Mouse (Mus musculus) heart, adult 2 months (tissue): ENCODE measurements around the gene Nde1.

Experiments used
- CTCF ChIP-seq: fragments of 200-600 bp; IDR thresholded peaks from 2 replicates; pipeline ENCODE4 v1.8.1; 2022; ENCODE audit warnings: antibody characterized with exemption, mild to moderate bottlenecking, moderate library complexity
- EP300 ChIP-seq: fragments of 200-500 bp; IDR thresholded peaks from 2 replicates; pipeline ENCODE4 v1.6.1; 2011; ENCODE audit warnings: low read depth, low read length, control low read depth; ENCODE audit not compliant: insufficient read depth
- POLR2A ChIP-seq: fragments of 200-500 bp; IDR thresholded peaks from 2 replicates; pipeline ENCODE4 v1.6.1; 2011; ENCODE audit warnings: mild to moderate bottlenecking, low read depth, low read length, control low read depth; ENCODE audit not compliant: insufficient read depth

DNA sequence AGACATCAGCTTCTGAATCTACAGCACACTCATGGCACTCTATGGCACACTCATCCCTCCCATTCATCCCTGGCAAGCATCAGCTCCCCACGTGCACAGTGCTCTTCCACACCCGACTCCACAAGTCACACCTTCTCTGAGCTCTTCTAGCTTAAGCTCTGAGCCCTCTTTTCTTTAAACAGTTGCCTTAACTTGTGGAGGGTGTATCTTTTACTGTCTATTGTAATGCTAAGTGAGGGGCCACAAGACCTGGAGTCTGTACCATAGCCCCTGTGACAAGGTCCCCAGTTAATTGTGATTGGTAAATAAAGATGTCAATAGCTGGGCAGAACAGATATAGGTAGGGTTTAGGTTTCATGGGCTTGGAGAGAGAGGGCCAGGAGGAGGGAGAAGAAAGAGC is 39.2 kb upstream of the Nde1 start:
- TF ChIP-seq POLR2A, result no peak
- no peak for TF ChIP-seq CTCF
- no peak for TF ChIP-seq EP300
